Mouse (Mus musculus) lung, postnatal 0 days (tissue): Measurements from ENCODE around the gene Ltbr.

Experiments used
- CTCF ChIP-seq: IDR thresholded peaks from 2 replicates; pipeline ENCODE4 v1.5.1; 2016; ENCODE audit warnings: antibody characterized with exemption, mild to moderate bottlenecking
- EP300 ChIP-seq: IDR thresholded peaks from 2 replicates; pipeline ENCODE4 v1.6.1; 2016; ENCODE audit warnings: antibody characterized with exemption, mild to moderate bottlenecking, control low read depth

DNA sequence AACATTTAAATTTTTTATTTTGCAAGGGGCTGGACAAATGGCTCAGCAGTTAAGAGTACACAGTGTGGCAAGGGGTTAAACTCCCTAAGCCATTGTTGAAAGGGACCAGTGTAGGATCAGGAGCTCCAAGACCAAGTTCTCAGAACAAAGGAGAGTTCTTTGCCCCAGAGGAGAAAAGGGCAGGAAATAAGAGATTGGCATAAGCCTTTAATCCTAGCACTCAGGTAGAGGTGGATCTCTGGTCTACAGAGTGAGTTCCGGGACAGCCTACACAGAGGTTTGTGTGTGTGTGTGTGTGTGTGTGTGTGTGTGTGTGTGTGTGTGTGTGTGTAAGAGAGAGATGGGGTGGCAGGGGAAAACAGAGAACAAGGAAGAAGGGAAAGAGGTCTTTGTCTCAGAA, 12.7 kb downstream of the Ltbr start:
- no peak for TF ChIP-seq CTCF
- TF ChIP-seq EP300 = no peak
